16 mouse cellular contexts compared by ENCODE assay signal in genomic region chrX:106048191-106048590, GRCm38 (mm10). TPM values are rescaled to one million over a fixed set of nuclear protein-coding genes. Genes with fewer than 3 reads are reported as not detected.
DNase-seq lines count a peak whose midpoint lies in the region; ATAC-seq and TF ChIP-seq lines count a peak whose summit lies in the region.
"Had no signal": no experiment of that assay in that cellular context is flagged by ENCODE, and none has a peak within 500 bp of the region (broad histone marks: within the 10 kb centered on the region; RNA-seq: fewer than 3 reads in every experiment).

No protein-coding gene starts in this region.

- peak; percentile 65; the same call in 1 of the 2 replicates for ATAC-seq in kidney, postnatal 0 days (replicated peaks; ENCODE audit: low FRiP score, low read depth)
- ATAC-seq in Patski, result peak; percentile 87
- ATAC-seq: CD4-positive, CD25-positive, alpha-beta regulatory T cell, adult 4 months had no signal

- no peaks in the 10 kb centered on the region for H3K4me1 ChIP-seq in kidney, postnatal 0 days (replicated peaks; ENCODE audit: insufficient read depth, low read length)
- H3K4me1 ChIP-seq: hindbrain, embryonic 13.5 days had no signal

- WGBS in kidney, postnatal 0 days, result 29% methylated on average over 1 of the region's 1 CpGs

- H3K27ac ChIP-seq in kidney, postnatal 0 days, result 0 out of 2 replicates have a peak overlapping the region, but pooled peaks have one; percentile 42
- H3K27ac ChIP-seq: embryonic facial prominence, embryonic 13.5 days; forebrain, embryonic 10.5 days; hindbrain, embryonic 13.5 days; neural tube, embryonic 13.5 days had no signal

- no peaks in the 10 kb centered on the region for H3K27me3 ChIP-seq in kidney, postnatal 0 days (ENCODE audit: insufficient read depth, low read length)
- peaks cover 32% of the 10 kb centered on the region for H3K27me3 ChIP-seq in Patski
- H3K27me3 ChIP-seq: embryonic facial prominence, embryonic 13.5 days; hindbrain, embryonic 13.5 days; neural tube, embryonic 13.5 days had no signal

- no peak overlapping the region for H3K9ac ChIP-seq in kidney, postnatal 0 days (ENCODE audit: low read depth, low read length)
- H3K9ac ChIP-seq: embryonic facial prominence, embryonic 13.5 days; hindbrain, embryonic 13.5 days; neural tube, embryonic 13.5 days had no signal

- no peaks in the 10 kb centered on the region for H3K9me3 ChIP-seq in kidney, postnatal 0 days (replicated peaks; ENCODE audit: low read length)
- H3K9me3 ChIP-seq: embryonic facial prominence, embryonic 13.5 days; forebrain, embryonic 10.5 days; hindbrain, embryonic 13.5 days; neural tube, embryonic 13.5 days had no signal

- in situ Hi-C loops in Patski (cut with MboI; ENCODE audit: low pct_unique_long_range_greater_than_20kb), result no loop called here

- H3K4me2 ChIP-seq in kidney, postnatal 0 days (ENCODE audit: low read length), result no peak overlapping the region
- H3K4me2 ChIP-seq: embryonic facial prominence, embryonic 13.5 days; hindbrain, embryonic 13.5 days; neural tube, embryonic 13.5 days had no signal

- no peaks in the 10 kb centered on the region for H3K36me3 ChIP-seq in kidney, postnatal 0 days (ENCODE audit: insufficient read depth, low read length)
- H3K36me3 ChIP-seq: embryonic facial prominence, embryonic 13.5 days; hindbrain, embryonic 13.5 days; neural tube, embryonic 13.5 days had no signal

- no peak for TF ChIP-seq CTCF in kidney, postnatal 0 days (IDR thresholded peaks at IDR 0.05; ENCODE audit: low read depth)
- TF ChIP-seq CTCF in Patski (IDR thresholded peaks at IDR 0.05), result no peak

- POLR2A ChIA-PET in Patski (lab: Charles Lee), result interaction anchor here (0.7 kb wide), 1 partner anchor 138 kb away, joined by 3 read pairs; no protein-coding TSS in a partner anchor

- peak; percentile 78 for DNase-seq in kidney, postnatal 0 days (ENCODE audit: low spot score)
- no peak for DNase-seq in kidney, adult 18-20 months
- no peak for DNase-seq in Patski (ENCODE audit: low read depth, low spot score)
- DNase-seq in embryo, embryonic 11 days, result peak; percentile 34
- DNase-seq in mesoderm, embryonic 11.5 days (ENCODE audit: low read depth, low spot score), result peak; percentile 57
- no peak for DNase-seq in thymus, postnatal 25 days
- no peak for DNase-seq in gastrocnemius, postnatal 25 days
- DNase-seq: adrenal gland, postnatal 36 days; cerebellum, adult 9-11 months; heart, adult 18-20 months; thymus, adult 18-20 months had no signal

- CTCF ChIA-PET in Patski (lab: Charles Lee), result interaction anchor here (0.9 to 1.2 kb wide), 2 partner anchors 13 to 117 kb away, joined by 3 read pairs; no protein-coding TSS in a partner anchor

- H3K4me3 ChIP-seq in kidney, postnatal 0 days (replicated peaks; ENCODE audit: low read depth, low read length), result no peak overlapping the region
- H3K4me3 ChIP-seq: embryonic facial prominence, embryonic 13.5 days; forebrain, embryonic 10.5 days; hindbrain, embryonic 13.5 days; neural tube, embryonic 13.5 days had no signal

RNA-seq across cellular contexts. Expression of gene Atp7a, which starts 21.1 kb away (rescaled TPM):
- 20.7 and 21.0 TPM in 2 replicates for polyA plus RNA-seq in kidney, postnatal 0 days (2015; fragmentation: Nextera tagmentation; extraction: Ambion mirVana)
- 19.9 TPM for polyA plus RNA-seq in Patski (2021)
- total RNA-seq in gastrocnemius, postnatal 25 days (2021), result 1 to 10 TPM; 6.9 to 8.1 TPM

RNA-seq across cellular contexts. Expression of gene Cox7b, which starts 32.7 kb away (rescaled TPM):
- polyA plus RNA-seq in kidney, postnatal 0 days (2015; fragmentation: Nextera tagmentation; extraction: Ambion mirVana), result 754 and 861 TPM in 2 replicates
- polyA plus RNA-seq in Patski (2021), result 1,256 TPM
- total RNA-seq in gastrocnemius, postnatal 25 days (2021), result 100 to 1,000 TPM; 923 to 928 TPM

RNA-seq across cellular contexts. Expression of gene Magt1, which starts 36.5 kb away (rescaled TPM):
- 47.4 and 50.8 TPM in 2 replicates for polyA plus RNA-seq in kidney, postnatal 0 days (2015; fragmentation: Nextera tagmentation; extraction: Ambion mirVana)
- polyA plus RNA-seq in Patski (2021), result 64.4 TPM
- total RNA-seq in gastrocnemius, postnatal 25 days (2021), result 10 to 100 TPM; 28.6 to 30.4 TPM

Comparison
In these comparisons a context has a peak if more than half of its experiments do, and no peak if none do; other contexts are left out.
1. DNase-seq: peak in kidney, postnatal 0 days (single experiment), embryo, embryonic 11 days (single experiment) and mesoderm, embryonic 11.5 days (single experiment); none in kidney, adult 18-20 months (single experiment), Patski (single experiment), thymus, postnatal 25 days (single experiment) and gastrocnemius, postnatal 25 days (single experiment).